Mouse (Mus musculus) left cerebral cortex, postnatal 4 days (tissue): ENCODE data around the gene Fam122c. TPM values are rescaled to one million over a fixed set of nuclear protein-coding genes. Genes with fewer than 3 reads are reported as not detected.
"Not testable (repeated sequence)": the region's sequence is repeated elsewhere in the genome, so short reads cannot be mapped to it uniquely, and the experiment has no call there.

Experiments
- DNase-seq: peaks from one replicate; pipeline ENCODE4 v3.0.0-alpha.2; 2022
- intact Hi-C: fragments of 180-260 bp; cut with DNase I; formaldehyde crosslinking; loops from one replicate; pipeline ENCODE4 v1.15.1; 2025
- total RNA-seq, 2 experiments: library from RNA; stranded (reverse); gene quantifications; 2 replicates each; pipeline ENCODE4 v1.2.3; 2021

Fam122c gene
- not detected for total RNA-seq

DNA sequence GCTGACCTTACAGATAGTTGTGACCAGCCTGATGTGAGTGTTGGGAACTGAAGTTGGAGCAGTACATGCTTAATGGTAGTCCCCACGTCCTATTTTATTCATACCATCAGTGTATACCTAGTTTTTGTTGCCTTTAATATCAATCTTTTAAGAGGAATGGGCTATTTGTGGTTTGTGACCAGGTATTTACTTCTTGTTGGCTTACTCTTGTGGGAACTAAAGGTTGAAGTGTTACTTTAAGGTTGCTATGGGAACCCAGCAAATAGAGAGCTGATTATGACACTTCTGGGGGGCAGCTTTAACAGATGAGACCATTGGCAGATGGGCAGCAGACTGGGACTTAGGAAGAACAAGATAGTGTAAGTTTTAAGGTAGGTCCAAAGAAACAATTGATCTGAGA, at the start of gene Fam122c:
Gene Fam122c, plus strand, starts transcription at position 301 of the 400 bp plus-strand sequence.
- DNase-seq, result no peak
- intact Hi-C loops, result no loop called here

DNA sequence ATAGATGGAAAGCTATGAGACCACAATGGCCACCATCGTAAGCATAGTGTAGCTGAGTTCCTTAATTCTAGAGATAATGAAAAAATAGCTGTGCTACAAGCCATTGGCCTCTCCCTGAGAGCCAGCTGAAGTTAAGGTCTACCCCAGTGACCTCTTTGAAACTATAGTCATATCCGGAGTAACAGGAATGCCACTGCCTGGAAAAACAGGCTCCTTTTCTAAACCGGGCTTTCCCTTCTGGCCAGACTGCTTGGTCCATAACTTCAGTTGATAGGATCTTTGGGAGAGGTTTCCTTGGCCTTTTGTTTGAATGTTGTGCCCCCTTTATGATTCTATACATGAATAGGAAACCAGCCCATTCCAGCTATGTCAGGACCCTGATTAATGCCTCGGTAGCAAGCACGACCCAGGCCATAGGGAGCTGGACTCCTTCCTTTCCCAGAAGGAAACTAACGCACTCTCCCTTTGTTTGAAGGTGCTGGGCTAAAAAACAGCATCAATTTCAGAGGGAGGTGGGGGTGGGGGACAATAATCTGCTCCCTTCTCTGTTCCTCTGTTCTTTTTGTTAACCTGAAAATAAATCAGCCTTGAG, 48.8 kb upstream of the Fam122c start:
- intact Hi-C loops, result no loop called here
- no peak for DNase-seq

- peak; percentile 40 for DNase-seq
- intact Hi-C loops, result no loop called here
Measured at GRCm38 (mm10) chrX:53231965-53232364, 41.3 kb upstream of the Fam122c start.

DNA sequence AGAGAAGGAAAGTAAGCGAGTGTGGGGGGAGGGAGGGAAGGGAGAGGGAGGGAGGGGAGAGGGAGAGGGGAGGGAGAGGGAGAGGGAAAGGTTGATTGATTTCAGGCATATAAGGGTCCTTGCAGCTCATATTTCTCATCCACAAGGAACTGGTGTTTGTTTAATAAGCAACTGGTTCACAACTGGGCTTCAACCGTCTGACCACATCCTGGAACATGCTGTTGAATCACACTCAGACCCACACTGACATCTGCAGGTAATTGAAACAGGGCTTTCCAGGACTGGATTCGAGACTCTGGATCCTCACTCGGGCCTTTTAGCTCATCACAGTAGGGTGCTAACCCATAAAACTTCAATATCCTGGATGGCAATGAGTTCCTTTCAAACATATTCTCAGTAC, 39.5 kb upstream of the Fam122c start:
- no peak for DNase-seq
- intact Hi-C loops, result no loop called here

DNA sequence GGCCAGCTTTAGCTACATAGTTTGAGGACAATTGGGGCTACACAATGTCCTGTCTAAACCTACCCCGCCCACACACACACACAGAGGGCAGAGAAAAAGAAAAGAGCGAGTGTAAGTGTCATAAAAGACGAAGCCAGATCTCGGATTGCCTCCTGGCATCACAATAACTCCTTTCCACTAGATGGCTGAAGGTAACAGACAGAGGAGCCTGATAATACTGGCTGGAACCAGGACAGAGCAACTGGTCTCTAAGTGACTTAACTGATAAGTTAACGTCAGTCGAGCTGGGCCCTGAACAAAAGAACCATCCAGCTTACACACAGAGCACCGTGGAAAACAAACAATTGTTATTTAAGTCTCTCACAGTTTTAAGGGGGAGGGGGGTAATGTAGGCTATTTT, 36.8 kb upstream of the Fam122c start:
- intact Hi-C loops, result no loop called here

DNA sequence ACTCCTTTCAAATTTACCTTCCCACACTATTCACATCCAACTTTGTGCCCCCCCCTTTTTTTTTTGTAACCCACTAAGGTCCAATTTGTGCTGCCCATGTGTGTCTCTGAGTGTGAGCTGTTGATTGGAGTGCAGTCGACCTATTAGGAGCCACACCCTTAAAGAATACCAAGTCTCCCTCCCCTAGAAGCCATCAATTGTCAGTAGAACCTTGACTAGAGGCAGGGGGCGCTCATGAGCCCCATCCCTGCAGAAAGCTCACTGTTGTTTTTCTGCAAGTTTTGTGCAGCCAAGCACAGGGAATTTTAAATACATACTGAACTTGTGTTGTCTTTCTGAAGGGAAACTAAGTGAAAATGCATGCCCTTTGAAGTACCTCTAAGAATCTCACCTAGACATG, 35.3 kb upstream of the Fam122c start:
- DNase-seq, result no peak
- intact Hi-C loops, result no loop called here

More for the DNA sequence above, 36.8 kb upstream of the Fam122c start:
- DNase-seq, result no peak

- no peak for DNase-seq
- intact Hi-C loops, result no loop called here
Measured at GRCm38 (mm10) chrX:53240011-53240410, 33.2 kb upstream of the Fam122c start, which contains the start of gene Plac1. Gene Plac1, minus strand, starts transcription at chrX:53240111.

DNA sequence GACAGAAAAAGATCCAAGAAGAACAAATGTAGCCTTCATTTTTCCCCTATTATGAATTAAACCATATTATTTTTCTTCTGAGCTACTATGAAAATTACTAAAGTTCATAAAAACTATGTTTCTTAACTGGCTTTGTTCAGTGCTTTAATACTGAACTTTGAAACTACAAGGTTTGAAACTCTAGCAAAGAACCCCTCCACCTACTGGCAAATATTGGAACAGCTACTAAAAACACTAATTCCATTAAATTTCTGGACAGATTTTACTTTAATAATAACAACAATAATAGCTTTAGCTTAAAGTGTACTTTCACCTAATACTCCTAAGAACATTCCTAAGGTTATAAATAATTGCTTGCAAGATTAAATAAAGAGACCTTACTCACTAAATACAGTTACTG, 18.0 kb upstream of the Fam122c start:
- DNase-seq, result no peak
- intact Hi-C loops, result loop anchor here (10.0 kb wide), 1 partner anchor 230 kb away; no protein-coding TSS in a partner anchor

GRCm38 (mm10) chrX:53266186-53266585, 7.0 kb upstream of the Fam122c start:
- intact Hi-C loops, result no loop called here
- no peak for DNase-seq

- DNase-seq, result peak; percentile 64
- intact Hi-C loops, result no loop called here
Measured at GRCm38 (mm10) chrX:53268856-53269255, 4.4 kb upstream of the Fam122c start.

DNA sequence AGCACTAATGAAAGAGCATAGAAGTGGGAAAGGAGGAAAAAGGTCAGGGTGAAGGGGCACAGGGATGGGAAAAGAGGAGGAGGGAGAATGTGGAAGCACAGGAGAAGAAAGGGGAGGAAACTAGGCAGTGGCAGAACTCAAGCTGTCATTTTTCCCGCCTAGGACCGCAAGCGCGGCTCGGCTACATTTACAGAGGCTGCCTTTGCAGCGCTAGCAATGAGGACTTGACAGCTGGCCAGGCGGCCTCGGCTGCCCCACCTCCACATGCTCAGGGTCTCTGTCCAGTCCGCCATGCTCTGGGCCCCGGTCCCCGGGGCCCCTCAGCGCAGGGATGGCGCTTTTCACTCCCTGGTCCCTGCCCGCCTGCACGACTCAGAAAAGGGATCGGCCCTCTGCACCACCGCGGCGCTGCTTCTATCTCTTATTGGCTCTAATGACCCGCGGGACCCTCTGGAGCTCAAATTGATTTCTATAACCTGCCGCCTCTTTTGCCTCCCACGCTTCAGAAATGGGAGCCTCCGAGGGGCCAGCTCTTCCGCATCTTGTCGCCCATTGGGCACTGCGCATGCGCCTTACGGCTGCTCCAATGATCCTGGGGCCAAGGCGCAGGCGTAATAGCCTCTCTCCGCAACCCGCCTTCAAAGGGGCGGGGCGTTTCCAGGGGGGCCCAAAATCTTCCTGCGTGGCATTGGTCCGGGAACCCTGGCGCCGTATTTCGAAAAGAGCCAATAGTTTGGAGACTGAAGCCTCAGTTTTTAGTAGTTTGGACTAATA, 3.7 kb upstream of the Fam122c start, which contains the start of gene Fam122b:
Gene Fam122b, minus strand, starts transcription at position 517 of the 774 bp plus-strand sequence.
- intact Hi-C loops, result no loop called here

GRCm38 (mm10) chrX:53270063-53270432, 3.2 kb upstream of the Fam122c start:
- DNase-seq, result peak; percentile 1
- intact Hi-C loops, result no loop called here

More for the DNA sequence above, 3.7 kb upstream of the Fam122c start, which contains the start of gene Fam122b:
- peak; percentile 94 for DNase-seq

- intact Hi-C loops, DNase-seq: not testable (repeated sequence)
Measured at GRCm38 (mm10) chrX:53271628-53272027, 1.6 kb upstream of the Fam122c start.

GRCm38 (mm10) chrX:53287924-53288323, 14.7 kb downstream of the Fam122c start:
- no peak for DNase-seq
- intact Hi-C loops, result no loop called here

- intact Hi-C loops, result no loop called here
- no peak for DNase-seq
Measured at GRCm38 (mm10) chrX:53320564-53320963, 47.3 kb downstream of the Fam122c start.

GRCm38 (mm10) chrX:53321111-53321510, 47.9 kb downstream of the Fam122c start:
- no peak for DNase-seq
- intact Hi-C loops, result no loop called here

GRCm38 (mm10) chrX:53330396-53330795, 57.2 kb downstream of the Fam122c start:
- DNase-seq, result no peak
- intact Hi-C loops, result no loop called here

DNA sequence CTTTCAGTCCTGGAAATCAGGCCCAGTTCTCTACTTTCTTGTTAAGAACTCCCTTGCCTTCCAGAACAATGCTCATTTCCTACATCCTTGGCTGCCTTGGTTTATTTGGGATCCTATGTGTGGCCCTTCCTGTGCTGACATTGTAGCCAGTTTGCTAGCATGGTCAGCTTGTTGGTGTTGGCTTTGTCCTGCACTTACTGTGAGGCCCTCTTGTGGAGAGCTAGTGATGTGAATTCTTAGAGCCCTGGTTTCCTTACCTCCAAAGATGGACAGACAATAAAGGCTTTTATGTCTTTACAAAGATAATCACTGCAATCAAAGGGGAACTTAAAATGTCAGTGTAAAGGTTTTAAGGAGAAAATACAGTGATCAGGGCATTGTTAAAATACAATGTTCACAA, 64.1 kb downstream of the Fam122c start:
- intact Hi-C loops, result no loop called here
- DNase-seq, result no peak

DNA sequence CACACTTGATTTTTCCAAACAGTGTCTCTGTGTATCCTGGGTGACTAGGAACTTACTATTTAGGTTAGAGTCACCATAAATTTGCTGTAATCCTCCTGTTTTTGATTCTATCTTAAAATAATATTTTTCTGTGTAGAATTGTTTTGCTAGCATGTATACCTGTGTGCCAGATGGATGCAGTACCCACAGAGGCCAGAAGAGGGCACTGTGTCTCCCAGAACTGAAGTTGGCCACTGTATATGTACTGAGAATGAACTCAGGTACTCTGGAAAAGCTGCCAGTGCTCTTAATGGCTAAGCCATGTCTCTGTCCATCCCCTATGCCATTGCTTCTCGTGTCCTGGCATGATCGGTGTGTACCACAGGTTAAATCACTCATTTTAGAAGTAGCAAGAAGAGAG, 68.3 kb downstream of the Fam122c start:
- intact Hi-C loops, result no loop called here
- DNase-seq, result peak; percentile 32

DNA sequence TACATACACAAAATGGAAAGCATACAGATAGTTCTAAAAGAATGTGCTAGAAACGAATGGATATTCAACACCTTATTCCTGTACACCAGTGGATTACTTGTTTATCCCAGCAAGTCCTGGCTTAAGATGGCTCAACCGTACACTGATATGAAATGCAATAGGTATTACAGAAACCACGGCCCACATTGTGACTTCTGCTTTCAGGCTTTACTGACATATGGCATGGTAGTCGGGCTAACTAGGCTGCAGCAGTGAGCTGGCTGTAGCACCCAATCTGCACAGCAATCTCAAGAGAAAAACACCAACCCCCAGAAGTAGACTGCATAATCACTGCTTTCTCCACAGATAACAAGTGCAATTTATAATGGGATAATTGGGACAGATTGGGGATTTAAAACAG, 75.2 kb downstream of the Fam122c start:
- no peak for DNase-seq
- intact Hi-C loops, result no loop called here

GRCm38 (mm10) chrX:53364668-53365383, 91.6 kb downstream of the Fam122c start:
- intact Hi-C loops, result no loop called here
- no peak for DNase-seq
